Mouse (Mus musculus): ENCODE measurements around the gene Dnase1l1.

Dnase1l1 gene

DNA sequence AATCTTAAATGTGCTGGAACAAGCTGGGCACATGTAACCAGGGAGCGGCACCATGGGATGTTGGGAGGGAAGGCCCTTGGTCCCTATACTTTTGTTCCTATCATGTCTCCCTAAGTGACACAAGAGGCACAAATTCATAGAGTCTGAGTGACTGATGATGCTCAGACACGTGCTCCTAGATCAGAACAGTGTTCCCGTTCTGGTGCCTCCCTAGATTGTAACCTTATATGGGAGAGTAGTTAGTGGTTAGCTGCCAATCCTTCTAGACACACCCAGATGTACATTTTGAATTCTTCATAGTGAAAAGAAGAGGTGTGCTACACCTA lies 12.4 kb downstream of the Dnase1l1 start:
- DNase-seq = no peak

DNA sequence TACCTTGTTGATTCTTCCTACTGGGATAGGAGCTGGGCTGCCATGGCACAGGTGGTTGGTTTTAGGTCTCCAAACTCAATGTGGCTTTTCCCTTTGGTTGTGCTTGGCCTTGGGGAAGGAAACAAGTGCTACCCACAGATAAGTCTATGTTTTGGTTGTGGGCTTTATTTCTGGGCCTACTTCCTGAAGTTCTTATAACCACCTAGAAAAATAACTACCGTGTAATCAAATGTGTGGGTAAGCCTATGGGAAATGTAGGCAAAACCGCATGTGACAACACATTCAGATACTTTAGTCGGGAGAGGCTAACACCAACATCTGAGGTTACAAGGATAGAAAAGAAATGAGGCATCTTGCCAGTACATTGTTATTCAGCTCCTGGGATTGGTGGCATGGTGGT lies 24.4 kb downstream of the Dnase1l1 start:
- no peak for DNase-seq

DNA sequence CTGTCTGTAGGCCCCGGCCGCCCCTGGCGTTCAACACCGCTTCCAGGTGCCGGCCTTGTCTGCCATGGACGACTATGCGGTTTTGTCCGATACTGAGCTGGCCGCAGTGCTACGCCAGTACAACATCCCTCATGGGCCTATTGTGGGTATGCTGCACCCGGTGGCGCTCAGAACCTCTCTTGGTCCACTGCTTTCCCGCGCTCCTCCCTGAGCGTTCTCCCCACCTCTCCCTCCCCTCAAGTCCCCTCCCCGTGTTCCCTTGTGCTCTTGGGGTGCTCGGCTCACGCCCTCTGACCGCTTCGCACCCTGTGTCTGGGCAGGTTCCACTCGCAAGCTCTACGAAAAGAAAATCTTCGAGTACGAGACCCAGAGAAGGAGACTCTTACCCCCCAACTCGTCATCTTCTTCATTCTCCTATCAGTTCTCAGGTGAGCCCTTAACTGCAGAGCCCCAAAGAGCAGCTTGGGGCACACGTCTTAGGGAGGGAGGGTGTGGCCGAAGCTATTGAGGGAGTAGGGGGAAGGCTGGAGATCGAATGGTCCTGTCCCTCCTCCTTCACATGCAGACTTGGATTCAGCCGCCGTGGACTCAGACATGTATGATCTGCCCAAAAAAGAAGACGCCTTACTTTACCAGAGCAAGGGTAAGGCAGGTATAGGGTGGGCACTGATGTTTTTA lies 27.1 kb downstream of the Dnase1l1 start:
- DNase-seq = no peak

DNA sequence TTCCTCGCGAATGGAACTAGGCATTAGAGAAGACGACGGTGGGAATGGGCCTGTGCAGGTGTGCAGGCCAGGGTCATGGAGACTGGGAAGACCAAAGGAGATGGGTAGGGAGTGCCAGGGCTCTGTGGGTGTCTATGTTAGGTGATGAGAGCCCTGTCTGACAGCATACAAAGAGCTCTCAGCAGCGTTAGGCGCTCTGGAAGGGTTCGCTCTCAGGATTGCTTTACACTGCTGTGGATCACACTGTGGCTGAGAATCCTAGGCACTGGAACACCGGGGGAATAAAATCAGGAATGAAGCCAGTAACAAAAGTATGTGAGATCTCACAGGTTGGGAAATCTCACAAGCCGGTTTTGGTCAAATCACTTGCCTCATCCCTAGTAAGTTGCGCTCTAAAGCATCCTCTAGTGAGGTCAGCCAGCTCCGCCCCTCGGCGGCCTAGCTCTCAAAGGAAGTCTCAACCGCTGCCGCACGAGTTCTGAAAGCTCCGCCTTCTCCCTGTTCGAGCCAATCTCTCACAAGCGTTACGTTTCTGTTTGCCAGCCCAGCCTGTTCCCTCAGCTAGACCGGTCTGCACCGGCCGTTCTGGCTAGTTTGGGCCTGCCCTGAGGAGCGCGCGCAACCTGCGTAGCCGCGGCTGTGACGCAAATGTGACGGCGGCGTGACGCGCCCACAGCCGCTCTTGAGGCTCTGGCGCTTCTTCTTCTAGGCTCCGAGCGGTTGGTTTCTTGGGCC lies 27.8 kb downstream of the Dnase1l1 start, which contains the start of gene Emd:
TSS of gene Emd (plus strand) at position 535 of the 735 bp plus-strand sequence.
- peak; percentile 78 for DNase-seq

DNA sequence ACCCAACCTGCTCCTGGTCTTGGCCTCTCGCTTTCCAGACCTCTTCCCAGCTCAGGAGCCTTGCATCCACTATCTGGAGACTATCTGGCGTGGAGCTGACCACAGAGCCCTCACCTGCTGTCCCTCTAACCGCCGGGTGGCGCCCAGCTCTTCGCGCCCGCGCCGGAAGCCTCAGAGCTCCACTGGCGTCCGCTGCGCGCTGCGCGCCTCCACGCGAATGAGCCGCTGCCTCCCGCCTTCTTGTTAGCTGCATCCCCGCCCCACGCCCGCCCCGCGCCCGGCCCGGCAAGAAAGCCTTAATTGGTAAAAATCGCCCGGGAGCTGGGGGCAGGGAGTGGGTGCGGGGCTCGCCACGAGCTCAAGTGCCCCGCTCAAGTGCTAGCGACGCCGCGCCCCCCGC lies 32.5 kb downstream of the Dnase1l1 start, which contains the start of gene Flna:
TSS of gene Flna (minus strand) at position 206 of the 400 bp plus-strand sequence.
- DNase-seq = peak; percentile 66

DNA sequence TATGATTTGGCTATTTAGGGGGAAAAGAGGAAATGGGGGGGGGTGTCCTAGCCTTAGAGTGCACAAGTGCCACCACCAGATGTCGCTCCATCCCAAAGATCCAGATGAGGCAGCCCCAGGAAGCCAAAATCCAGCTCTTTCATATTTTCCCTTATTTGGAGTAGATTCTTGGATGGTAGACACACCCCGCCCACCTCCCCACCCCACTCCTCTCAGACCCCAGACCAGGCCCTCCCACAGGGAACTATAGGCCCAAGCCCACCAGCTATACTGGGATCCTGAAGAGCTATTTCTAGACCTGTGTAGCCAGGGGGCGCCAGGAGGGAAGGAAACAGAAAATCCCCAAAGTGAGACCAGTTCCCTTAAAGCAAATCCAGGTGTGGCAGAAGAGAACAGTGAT lies 33.5 kb downstream of the Dnase1l1 start:
- peak; percentile 74 for DNase-seq

DNA sequence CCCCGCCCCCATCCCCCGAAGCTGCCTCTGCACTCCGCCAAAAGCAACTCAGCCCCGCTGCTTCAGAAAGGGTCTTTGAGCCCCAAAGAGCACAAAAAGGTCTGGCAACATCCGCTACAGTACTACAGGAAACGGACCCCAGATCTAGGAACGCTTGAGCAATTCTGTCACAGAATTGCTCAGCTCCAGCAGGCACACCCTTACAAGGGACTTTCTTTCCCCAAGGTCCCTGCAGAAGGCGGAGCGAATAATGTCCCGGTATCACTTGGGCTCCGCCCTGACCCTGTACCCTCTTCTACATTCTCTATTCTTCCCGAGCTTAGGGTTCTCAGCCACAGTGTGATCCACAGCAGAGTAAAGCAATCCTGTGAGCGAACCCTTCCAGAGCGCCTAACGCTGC lies 35.4 kb downstream of the Dnase1l1 start:
- no peak for DNase-seq

DNA sequence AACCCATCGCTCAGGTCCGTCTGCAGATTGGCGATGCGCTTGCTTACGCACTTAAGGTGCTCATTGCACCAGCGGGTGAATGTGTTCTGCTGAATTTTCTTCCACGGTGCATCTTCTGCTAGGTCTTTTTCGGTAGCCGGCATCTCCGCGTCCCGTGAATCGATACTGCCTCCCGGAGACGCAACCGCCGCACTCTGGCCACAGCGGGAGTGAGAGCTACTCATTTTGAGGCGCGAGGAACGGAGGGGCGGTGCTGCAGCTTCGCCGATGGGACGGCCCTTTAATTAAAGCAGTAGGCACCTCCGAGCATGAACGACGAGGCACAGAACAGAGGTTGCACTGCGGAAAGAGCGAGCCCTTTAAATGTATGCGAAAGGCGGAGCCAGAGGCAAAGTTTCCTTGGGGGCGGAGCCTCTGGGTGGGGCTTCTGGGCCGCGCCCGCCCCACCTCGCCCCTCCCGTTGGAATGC lies 35.9 kb downstream of the Dnase1l1 start:
- peak; percentile 84 for DNase-seq

DNA sequence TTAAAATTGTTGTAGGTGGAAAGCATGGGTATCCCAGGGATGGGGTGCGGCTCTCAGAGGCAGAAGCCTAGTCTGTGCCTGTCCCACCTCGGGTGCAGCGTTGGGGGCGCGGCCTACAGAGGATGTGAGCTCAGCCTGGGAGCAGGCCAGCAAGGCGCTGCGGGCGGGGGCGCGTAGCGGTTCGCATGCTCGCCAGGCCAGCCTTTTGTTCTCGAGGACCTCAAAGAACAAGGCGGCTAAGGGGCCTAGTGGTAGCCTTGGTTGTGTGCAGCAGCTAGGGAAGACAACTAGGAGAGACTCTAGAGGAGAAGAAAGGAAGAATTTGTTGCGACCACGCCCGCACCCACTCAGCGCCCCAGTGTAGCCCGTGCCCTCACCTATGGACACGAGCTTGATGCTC lies 36.5 kb downstream of the Dnase1l1 start:
- peak; percentile 70 for DNase-seq

DNA sequence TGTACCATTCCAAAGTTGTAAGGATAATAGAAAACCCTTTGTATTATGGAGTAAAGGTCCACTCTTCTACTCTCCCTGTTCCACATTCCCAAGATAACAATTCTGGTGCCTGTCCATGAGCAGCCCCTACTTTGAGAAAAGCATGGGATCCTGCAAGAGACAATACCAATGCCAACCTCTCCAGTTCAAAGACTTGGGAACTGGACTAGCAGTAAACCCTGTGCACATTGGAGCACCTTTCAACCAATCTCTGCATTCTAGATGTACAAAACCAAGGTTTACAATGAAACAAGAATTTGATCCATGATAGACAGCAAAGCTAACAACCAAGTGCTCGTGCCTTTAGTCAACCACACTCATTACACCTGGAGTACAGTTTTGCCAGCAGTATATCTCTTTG lies 37.0 kb downstream of the Dnase1l1 start:
- no peak for DNase-seq

DNA sequence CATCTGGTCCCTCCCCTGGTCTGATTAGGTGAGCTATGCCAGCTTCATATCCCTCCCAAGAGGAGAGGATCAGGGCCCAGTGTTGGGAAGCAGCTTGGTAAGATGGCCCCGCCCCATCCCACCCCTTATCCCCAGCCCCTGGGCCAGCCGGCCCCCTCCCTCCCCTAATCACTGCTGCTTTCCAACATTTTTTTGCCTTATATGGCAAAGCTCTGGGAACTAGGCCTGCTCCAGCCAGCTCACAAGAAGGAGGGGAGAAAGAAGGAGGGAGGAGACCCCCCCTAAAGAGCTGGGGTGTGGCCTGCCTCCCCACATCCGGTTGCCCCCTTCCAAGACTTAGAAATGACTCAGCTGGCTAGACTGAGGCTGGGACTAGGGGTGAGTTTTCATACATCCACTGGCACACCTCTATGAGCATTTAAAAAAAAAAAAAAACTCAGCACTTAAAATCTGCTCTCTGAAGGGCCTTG lies 37.5 kb downstream of the Dnase1l1 start:
- peak; percentile 70 for DNase-seq

DNA sequence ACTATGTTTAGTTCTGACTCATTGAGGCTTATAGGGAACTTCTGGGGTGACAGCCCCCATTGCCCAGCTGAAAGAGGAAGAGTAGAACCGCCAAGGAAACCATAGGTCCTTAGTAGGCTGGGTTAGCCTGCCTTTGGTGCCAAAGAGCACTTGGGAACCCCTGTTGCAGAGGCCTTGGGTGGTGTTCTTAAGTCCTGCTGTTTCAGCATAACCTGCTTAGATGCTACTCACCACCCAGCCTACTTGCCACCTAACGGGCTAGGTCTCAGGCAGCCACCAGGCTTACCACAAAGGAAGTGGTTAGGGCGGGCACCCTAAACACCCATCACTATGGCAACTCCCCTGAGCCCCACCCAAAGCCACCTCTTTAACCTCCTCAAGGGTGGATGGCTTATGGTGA lies 38.3 kb downstream of the Dnase1l1 start:
- DNase-seq = peak; percentile 80

DNA sequence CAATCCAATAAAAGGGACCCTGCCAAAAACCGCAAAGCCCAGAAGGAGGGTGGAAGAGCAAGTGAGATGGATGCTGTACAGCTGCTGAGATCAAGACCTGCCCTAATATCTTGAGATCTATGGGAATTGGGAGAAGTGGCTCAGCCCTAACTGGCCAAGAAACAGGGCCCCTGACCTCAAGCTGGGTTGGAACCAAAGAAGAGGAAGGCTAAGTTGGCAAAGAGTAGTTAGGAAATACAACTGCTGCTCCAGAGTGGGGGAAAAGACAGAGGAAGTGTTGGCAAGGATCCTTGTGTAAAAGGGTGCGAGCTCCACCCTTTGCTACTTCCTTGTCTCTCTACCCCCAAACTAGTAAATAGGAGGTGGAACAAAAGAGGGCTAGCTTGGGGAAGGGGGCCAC lies 38.7 kb downstream of the Dnase1l1 start:
- DNase-seq = no peak

DNA sequence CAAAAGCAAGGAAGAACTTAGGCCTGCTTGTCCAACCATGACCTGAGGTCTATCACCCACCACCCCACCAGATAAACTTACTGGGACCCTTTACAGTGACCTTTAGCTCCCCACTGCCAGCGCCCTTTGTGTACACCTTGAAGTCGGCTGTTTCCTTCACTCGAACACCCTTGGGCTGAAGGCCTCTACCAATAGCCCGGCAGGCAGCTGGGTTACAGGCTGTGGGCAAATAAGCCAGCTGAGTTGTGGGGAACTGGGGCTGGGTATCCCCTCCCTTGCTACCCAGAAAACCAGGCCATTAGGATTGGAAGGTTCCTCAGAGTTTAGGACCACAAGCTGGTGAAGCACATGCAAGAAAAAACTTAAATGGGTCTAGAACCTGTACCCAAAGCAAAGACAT lies 41.8 kb downstream of the Dnase1l1 start:
- DNase-seq = no peak

DNA sequence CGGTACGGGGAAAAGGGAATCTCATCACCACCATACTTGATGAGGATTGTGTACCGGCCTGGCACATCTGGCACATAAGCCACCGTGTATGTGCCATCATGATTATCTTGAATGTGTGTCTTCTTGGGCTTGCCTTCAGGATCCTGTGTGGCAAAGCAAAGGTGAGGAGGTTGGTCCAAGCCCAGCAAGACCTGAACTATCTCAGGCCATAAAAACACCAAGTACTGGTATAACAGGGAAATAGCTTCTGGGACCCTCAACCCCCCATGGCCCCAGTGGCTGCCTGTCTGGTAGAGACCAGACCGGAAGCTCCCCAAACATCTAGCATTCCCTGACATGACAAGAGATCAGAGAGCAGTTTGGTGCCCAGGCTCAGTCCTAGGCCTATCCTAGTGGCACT lies 48.9 kb downstream of the Dnase1l1 start:
- no peak for DNase-seq

DNA sequence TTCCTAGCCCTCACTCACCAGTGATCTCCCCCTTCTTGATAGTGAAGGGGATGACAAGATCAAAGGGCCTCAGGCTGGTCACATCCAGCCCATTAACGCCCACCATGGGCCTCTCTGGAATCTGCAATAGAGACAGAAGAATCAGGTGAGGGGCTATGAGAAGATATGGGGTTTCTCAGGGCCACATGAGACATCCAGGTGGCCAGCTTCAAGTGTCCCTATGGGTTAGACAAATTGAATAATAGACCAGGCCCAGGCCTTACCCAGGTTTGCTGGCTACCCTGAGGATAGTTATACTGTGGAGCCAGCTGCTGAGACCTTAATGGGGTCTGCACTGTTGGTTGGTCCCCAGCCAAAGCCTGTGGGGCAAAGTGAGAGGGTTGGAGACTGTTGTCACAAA lies 52.1 kb downstream of the Dnase1l1 start:
- no peak for DNase-seq
